Mouse (Mus musculus): ENCODE data around the gene 1810043G02Rik. TPM values are rescaled to one million over a fixed set of nuclear protein-coding genes. Genes with fewer than 3 reads are reported as not detected.
"Not testable (repeated sequence)": the region's sequence is repeated elsewhere in the genome, so short reads cannot be mapped to it uniquely, and the experiment has no call there.

Gene 1810043G02Rik
- polyA plus RNA-seq, 1 experiment: 12.4 TPM

DNA sequence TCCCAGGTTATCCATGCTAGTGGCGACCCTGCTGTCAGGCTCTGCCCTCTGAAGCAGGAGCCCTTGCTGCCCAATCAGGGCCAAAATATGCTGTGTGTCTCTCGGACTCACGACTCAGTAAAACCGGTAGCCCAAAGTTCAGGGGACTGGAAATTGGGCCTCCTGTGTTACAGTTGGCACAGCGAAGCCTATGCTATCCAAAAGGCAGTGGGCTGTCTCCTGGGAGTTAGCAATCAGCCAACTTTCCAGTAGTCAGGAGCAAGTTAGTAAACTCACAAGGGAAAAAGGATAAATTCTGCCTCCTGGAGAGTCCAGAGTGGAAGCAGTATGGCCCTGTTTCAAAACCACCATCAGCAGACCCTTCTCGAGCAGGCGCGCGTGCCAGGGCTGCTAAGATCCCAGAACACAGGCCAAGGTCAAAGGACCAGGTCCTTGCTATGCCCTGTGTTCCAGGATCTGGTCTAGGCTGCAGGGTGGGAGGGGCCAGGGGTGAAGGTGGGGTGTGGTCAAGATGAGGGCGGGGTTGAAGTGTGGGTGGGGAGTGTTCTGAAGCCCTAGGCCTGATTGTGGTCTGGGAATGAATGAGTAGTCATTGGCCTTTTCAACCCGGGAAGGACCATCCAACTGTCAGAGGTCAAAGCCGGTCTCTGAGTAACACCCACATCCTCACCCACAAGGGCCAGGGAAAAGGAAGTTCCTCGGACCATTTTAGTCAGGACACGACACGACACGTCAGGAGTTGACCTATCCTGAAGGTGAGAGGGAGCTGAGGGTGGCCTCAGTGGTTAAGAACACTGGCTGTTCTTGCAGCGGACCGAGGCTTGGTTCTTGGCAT is 34.6 kb downstream of the 1810043G02Rik start:
- peaks cover 24% of the 10 kb centered on the region for H3K4me1 ChIP-seq (ENCODE audit: control insufficient read depth, insufficient read depth, low read length)
- H3K4me3 ChIP-seq (ENCODE audit: insufficient read depth, low read length): no peak overlapping the region
- TF ChIP-seq POLR2A (IDR thresholded peaks at IDR 0.05; ENCODE audit: borderline replicate concordance, low read depth, low read length) (no peak), CTCF (IDR thresholded peaks at IDR 0.05; ENCODE audit: low read depth, low read length) (no peak; the same call in 1 of the 2 replicates)
- H3K27ac ChIP-seq (ENCODE audit: insufficient read depth, low read depth, low read length): no peak overlapping the region

DNA sequence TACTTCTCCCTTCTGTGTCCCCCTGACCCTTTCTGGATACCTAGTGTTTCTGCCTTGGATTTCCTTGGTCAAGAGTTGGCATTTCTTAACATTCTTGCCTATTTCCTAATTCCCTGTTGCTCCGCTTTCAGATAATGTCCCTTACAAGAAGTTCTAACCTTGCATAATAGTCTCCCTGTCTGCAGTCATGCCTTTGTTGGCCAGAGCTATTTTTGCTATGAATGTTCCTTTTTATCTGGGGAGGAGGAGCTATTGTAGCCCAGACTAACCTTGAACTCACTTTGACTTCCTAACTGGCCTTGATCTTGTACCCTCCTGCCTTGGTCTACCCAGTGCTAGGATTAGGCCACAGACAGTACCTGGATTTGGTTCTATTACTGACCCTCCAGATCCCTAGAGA is 37.2 kb downstream of the 1810043G02Rik start:
- H3K27ac ChIP-seq (ENCODE audit: insufficient read depth, low read depth, low read length): peak overlapping the region; percentile 58
- TF ChIP-seq POLR2A (IDR thresholded peaks at IDR 0.05; ENCODE audit: borderline replicate concordance, low read depth, low read length): no peak
- TF ChIP-seq CTCF (IDR thresholded peaks at IDR 0.05; ENCODE audit: low read depth, low read length): no peak
- H3K4me3 ChIP-seq (ENCODE audit: insufficient read depth, low read length): no peak overlapping the region
- peaks cover 20% of the 10 kb centered on the region for H3K4me1 ChIP-seq (ENCODE audit: control insufficient read depth, insufficient read depth, low read length)

DNA sequence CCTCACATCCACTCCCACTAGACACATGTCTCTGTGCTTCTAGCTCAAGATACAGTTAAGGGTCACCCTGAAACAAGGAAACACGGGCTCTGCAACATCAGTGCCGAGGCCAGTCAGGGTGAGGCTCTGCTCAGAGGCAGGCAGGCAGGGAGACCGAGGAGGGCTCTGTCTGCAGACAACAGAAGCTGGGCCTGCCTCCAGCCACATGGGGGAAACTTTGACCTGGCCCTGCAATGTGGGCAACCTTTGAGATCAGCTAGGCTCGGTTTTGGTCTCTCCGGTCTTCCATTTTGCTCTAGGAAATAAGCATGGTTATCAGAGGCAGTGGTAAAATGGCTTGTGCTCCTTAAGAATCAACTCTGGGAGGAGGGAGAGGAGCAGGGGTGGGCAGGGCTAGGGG is 38.0 kb downstream of the 1810043G02Rik start:
- no peak for TF ChIP-seq CTCF (IDR thresholded peaks at IDR 0.05; ENCODE audit: low read depth, low read length)
- TF ChIP-seq POLR2A (IDR thresholded peaks at IDR 0.05; ENCODE audit: borderline replicate concordance, low read depth, low read length): no peak
- Histone ChIP-seq H3K4me3 (ENCODE audit: insufficient read depth, low read length) (no peak overlapping the region), H3K4me1 (ENCODE audit: control insufficient read depth, insufficient read depth, low read length) (peaks cover 17% of the 10 kb centered on the region), H3K27ac (ENCODE audit: insufficient read depth, low read depth, low read length) (no peak overlapping the region)

DNA sequence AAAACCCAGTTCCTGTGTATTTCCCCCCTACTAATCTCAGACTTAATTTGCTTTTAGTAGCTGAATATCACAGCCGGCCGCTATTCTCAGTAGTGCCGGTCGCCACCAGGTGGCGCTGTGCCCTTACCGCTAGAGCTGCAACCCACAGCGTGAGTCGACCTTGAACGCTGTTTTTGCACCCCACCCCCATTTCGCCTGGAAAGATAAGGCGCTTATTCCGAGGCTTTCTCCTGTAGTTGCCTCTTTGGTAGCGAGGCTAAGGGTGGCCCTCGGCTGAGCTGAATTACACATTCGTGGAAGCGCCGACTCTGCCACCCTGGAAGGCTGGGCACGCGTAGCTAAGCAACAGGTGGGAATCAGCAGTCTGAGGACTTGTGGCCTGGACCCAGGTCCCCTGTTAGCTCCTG is 40.5 kb downstream of the 1810043G02Rik start:
- Histone ChIP-seq H3K27ac (ENCODE audit: insufficient read depth, low read depth, low read length) (no peak overlapping the region), H3K4me3 (ENCODE audit: insufficient read depth, low read length) (peak overlapping the region; percentile 42), H3K4me1 (ENCODE audit: control insufficient read depth, insufficient read depth, low read length) (peaks cover 17% of the 10 kb centered on the region)
- no peak for TF ChIP-seq POLR2A (IDR thresholded peaks at IDR 0.05; ENCODE audit: borderline replicate concordance, low read depth, low read length)
- peak; percentile 90 for TF ChIP-seq CTCF (IDR thresholded peaks at IDR 0.05; ENCODE audit: low read depth, low read length)

DNA sequence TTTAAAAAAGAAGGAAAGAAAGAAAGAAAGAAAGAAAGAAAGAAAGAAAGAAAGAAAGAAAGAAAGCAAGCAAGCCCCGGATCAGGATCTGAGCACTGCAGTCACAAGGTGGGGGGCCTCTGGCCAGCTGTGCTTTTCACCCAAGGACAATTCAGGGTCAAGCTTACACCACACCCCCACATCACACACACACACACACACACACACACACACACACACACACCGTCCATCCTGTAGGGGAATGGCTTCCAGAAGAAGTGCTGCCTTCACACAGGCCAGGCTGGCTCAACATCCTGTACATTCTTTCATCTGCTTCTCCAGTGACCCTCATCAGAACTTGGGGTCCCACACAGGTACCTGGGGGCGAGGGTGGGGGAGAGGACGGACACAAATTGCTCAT is 41.0 kb downstream of the 1810043G02Rik start:
- Histone ChIP-seq H3K4me1 (ENCODE audit: control insufficient read depth, insufficient read depth, low read length) (peaks cover 17% of the 10 kb centered on the region), H3K27ac (ENCODE audit: insufficient read depth, low read depth, low read length) (no peak overlapping the region), H3K4me3 (ENCODE audit: insufficient read depth, low read length) (no peak overlapping the region)
- no peak for TF ChIP-seq POLR2A (IDR thresholded peaks at IDR 0.05; ENCODE audit: borderline replicate concordance, low read depth, low read length)
- no peak for TF ChIP-seq CTCF (IDR thresholded peaks at IDR 0.05; ENCODE audit: low read depth, low read length)

DNA sequence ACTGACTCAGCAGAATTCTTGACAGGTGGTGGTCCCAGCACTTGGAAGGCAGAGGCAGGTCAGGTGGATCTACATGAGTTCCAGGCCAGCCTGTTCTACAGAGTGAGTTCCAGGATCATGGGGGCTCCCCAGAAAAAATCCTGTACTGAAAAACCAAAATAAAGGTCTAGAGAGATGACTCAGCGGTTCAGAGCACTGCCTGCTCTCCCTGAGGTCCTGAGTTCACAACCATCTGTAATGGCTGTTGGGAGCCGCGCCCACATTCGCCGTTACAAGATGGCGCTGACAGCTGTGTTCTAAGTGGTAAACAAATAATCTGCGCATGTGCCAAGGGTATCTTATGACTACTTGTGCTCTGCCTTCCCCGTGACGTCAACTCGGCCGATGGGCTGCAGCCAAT is 41.7 kb downstream of the 1810043G02Rik start:
- not testable (repeated sequence) for H3K27ac ChIP-seq (ENCODE audit: insufficient read depth, low read depth, low read length); H3K4me3 ChIP-seq (ENCODE audit: insufficient read depth, low read length)
- H3K4me1 ChIP-seq (ENCODE audit: control insufficient read depth, insufficient read depth, low read length): peaks cover 14% of the 10 kb centered on the region

DNA sequence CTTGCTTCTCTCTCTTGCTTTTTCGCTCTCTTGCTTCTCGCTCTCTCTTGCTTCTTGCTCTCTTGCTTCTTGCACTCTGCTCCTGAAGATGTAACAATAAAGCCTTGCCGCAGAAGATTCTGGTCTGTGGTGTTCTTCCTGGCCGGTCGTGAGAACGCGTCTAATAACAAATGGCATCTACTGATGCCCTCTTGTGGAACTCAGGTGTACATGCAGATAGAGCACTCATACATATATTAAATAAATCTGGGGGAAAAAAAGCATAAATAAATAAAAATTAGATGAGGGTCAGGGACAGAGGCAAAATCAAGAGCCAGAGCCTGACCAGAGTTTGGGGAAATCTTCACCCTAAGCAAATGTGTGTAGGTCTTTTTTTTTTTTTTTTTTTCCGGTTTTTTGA is 47.1 kb downstream of the 1810043G02Rik start:
- not testable (repeated sequence) for H3K4me3 ChIP-seq (ENCODE audit: insufficient read depth, low read length); H3K27ac ChIP-seq (ENCODE audit: insufficient read depth, low read depth, low read length); H3K4me1 ChIP-seq (ENCODE audit: control insufficient read depth, insufficient read depth, low read length)

DNA sequence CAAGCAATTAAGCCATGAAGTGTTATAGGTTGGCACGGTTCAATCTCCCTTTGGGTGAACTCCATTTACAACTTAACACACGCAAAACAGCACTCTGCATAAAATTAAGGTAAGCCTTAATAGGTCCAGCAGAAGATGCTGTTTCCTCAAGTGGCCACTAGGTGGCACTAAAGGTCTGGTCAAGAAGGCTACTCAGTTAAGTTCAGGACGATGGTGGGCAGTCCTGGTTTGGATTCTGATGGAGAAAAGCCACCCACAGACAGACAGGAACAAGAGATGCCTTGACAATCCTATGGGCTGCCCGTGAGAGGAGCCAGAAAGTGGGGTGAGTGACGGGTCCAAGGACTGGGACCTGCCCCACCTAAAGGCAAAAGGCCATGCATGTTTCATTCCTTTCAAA is 49.8 kb downstream of the 1810043G02Rik start:
- H3K4me1 ChIP-seq (ENCODE audit: control insufficient read depth, insufficient read depth, low read length): peaks cover 6% of the 10 kb centered on the region
- no peak overlapping the region for H3K27ac ChIP-seq (ENCODE audit: insufficient read depth, low read depth, low read length)
- no peak for TF ChIP-seq POLR2A (IDR thresholded peaks at IDR 0.05; ENCODE audit: borderline replicate concordance, low read depth, low read length)
- peak; percentile 34; the same call in 1 of the 2 replicates for TF ChIP-seq CTCF (IDR thresholded peaks at IDR 0.05; ENCODE audit: low read depth, low read length)
- no peak overlapping the region for H3K4me3 ChIP-seq (ENCODE audit: insufficient read depth, low read length)

DNA sequence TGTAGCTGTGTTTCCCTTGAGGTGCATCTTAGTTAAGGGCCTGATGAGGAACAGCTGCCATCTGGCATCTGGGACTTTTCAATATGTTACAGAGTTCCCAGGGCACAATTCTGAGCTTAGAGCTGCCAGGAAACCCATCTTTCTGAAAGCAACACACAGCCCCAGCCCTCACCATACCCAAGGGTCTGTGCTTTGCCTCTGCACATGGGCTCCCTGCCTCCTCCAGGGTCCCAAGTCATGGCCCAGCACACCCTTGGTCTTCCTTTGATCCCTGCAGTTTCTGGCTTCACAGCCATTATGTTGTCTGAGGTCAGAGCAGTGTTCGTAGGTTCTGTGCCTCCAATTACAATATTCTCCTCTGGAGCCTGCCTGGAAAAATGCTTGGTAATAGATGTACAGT is 50.8 kb downstream of the 1810043G02Rik start:
- Histone ChIP-seq H3K27ac (ENCODE audit: insufficient read depth, low read depth, low read length) (no peak overlapping the region), H3K4me3 (ENCODE audit: insufficient read depth, low read length) (no peak overlapping the region), H3K4me1 (ENCODE audit: control insufficient read depth, insufficient read depth, low read length) (peaks cover 6% of the 10 kb centered on the region)
- TF ChIP-seq CTCF (IDR thresholded peaks at IDR 0.05; ENCODE audit: low read depth, low read length) (no peak), POLR2A (IDR thresholded peaks at IDR 0.05; ENCODE audit: borderline replicate concordance, low read depth, low read length) (no peak)

DNA sequence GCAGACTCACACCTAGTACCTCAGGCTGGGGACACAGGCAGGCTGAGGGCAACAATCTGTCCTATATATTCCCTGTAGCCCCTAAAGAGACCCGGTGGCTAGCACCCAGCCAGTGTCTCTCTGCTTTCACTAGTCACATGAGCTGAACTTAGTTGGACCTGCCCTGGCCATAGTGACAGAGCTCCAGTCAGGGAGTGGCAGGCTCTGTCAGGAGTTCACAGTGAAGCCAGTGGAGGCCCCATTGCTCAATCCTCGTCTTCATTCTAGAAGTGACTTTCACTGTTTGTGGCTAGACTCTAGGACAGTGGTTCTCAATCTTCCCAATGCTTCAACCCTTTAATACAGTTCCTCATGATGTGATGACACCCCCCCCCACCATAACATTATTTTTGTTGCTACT is 53.7 kb downstream of the 1810043G02Rik start:
- TF ChIP-seq CTCF (IDR thresholded peaks at IDR 0.05; ENCODE audit: low read depth, low read length) (no peak), POLR2A (IDR thresholded peaks at IDR 0.05; ENCODE audit: borderline replicate concordance, low read depth, low read length) (no peak)
- Histone ChIP-seq H3K4me1 (ENCODE audit: control insufficient read depth, insufficient read depth, low read length) (peaks cover 6% of the 10 kb centered on the region), H3K4me3 (ENCODE audit: insufficient read depth, low read length) (no peak overlapping the region), H3K27ac (ENCODE audit: insufficient read depth, low read depth, low read length) (no peak overlapping the region)

Other genes with a start within 250 kb of the 1810043G02Rik start
- gene Gm18596, start 235.9 kb upstream of the 1810043G02Rik start, polyA plus RNA-seq (2012; ENCODE audit: insufficient read depth, insufficient read length, missing spikeins): not detected in 2 replicates
- gene Gm9736, start 227.2 kb upstream of the 1810043G02Rik start, polyA plus RNA-seq (2012; ENCODE audit: insufficient read depth, insufficient read length, missing spikeins): not detected in 2 replicates
- not detected in 2 replicates for gene Gm3233, start 218.8 kb upstream of the 1810043G02Rik start, polyA plus RNA-seq (2012; ENCODE audit: insufficient read depth, insufficient read length, missing spikeins)
- gene Gm3238, start 207.2 kb upstream of the 1810043G02Rik start, polyA plus RNA-seq (2012; ENCODE audit: insufficient read depth, insufficient read length, missing spikeins): not detected in 2 replicates
- not detected in 2 replicates for gene Gm7138, start 201.6 kb upstream of the 1810043G02Rik start, polyA plus RNA-seq (2012; ENCODE audit: insufficient read depth, insufficient read length, missing spikeins)
- not detected in 2 replicates for gene Gm3250, start 196.0 kb upstream of the 1810043G02Rik start, polyA plus RNA-seq (2012; ENCODE audit: insufficient read depth, insufficient read length, missing spikeins)
- gene Gm7137, start 190.3 kb upstream of the 1810043G02Rik start, polyA plus RNA-seq (2012; ENCODE audit: insufficient read depth, insufficient read length, missing spikeins): not detected in 2 replicates
- not detected in 2 replicates for gene Gm9639, start 183.4 kb upstream of the 1810043G02Rik start, polyA plus RNA-seq (2012; ENCODE audit: insufficient read depth, insufficient read length, missing spikeins)
- gene Gm19668, start 179.4 kb upstream of the 1810043G02Rik start, polyA plus RNA-seq (2012; ENCODE audit: insufficient read depth, insufficient read length, missing spikeins): not detected in 2 replicates
- gene Gm9507, start 166.7 kb upstream of the 1810043G02Rik start, polyA plus RNA-seq (2012; ENCODE audit: insufficient read depth, insufficient read length, missing spikeins): not detected in 2 replicates
- gene Gm2696, start 163.8 kb upstream of the 1810043G02Rik start, polyA plus RNA-seq (2012; ENCODE audit: insufficient read depth, insufficient read length, missing spikeins): not detected in 2 replicates
- not detected in 2 replicates for gene Krtap10-4, start 151.4 kb upstream of the 1810043G02Rik start, polyA plus RNA-seq (2012; ENCODE audit: insufficient read depth, insufficient read length, missing spikeins)
- gene Krtap10-10, start 142.6 kb upstream of the 1810043G02Rik start, polyA plus RNA-seq (2012; ENCODE audit: insufficient read depth, insufficient read length, missing spikeins): not detected in 2 replicates
- gene Gm36176, start 131.7 kb upstream of the 1810043G02Rik start, polyA plus RNA-seq (2012; ENCODE audit: insufficient read depth, insufficient read length, missing spikeins): not detected in 2 replicates
- not detected in 2 replicates for gene Gm10318, start 125.7 kb upstream of the 1810043G02Rik start, polyA plus RNA-seq (2012; ENCODE audit: insufficient read depth, insufficient read length, missing spikeins)
- gene Gm3285, start 116.5 kb upstream of the 1810043G02Rik start, polyA plus RNA-seq (2012; ENCODE audit: insufficient read depth, insufficient read length, missing spikeins): not detected in 2 replicates
- 0.19 TPM in 1 of 2 replicates, not detected in the other for gene Lrrc3, start 76.0 kb upstream of the 1810043G02Rik start, polyA plus RNA-seq (2012; ENCODE audit: insufficient read depth, insufficient read length, missing spikeins)
- 8.6 and 13.8 TPM in 2 replicates for gene Trpm2, start 8.0 kb upstream of the 1810043G02Rik start, polyA plus RNA-seq (2012; ENCODE audit: insufficient read depth, insufficient read length, missing spikeins)
- gene Pfkl, start 31.6 kb downstream of the 1810043G02Rik start, polyA plus RNA-seq (2012; ENCODE audit: insufficient read depth, insufficient read length, missing spikeins): 24.1 and 32.1 TPM in 2 replicates
- gene Dnmt3l, start 63.4 kb downstream of the 1810043G02Rik start, polyA plus RNA-seq (2012; ENCODE audit: insufficient read depth, insufficient read length, missing spikeins): 1.5 and 2.2 TPM in 2 replicates
- gene Aire, start 65.1 kb downstream of the 1810043G02Rik start, polyA plus RNA-seq (2012; ENCODE audit: insufficient read depth, insufficient read length, missing spikeins): not detected in 2 replicates
- 18.6 and 20.8 TPM in 2 replicates for gene Icosl, start 90.8 kb downstream of the 1810043G02Rik start, polyA plus RNA-seq (2012; ENCODE audit: insufficient read depth, insufficient read length, missing spikeins)
- gene D10Jhu81e, start 191.3 kb downstream of the 1810043G02Rik start, polyA plus RNA-seq (2012; ENCODE audit: insufficient read depth, insufficient read length, missing spikeins): 31.2 and 33.4 TPM in 2 replicates
- 3.7 and 4.5 TPM in 2 replicates for gene Pwp2, start 206.6 kb downstream of the 1810043G02Rik start, polyA plus RNA-seq (2012; ENCODE audit: insufficient read depth, insufficient read length, missing spikeins)

All from bone marrow macrophage, adult 2 months (primary cell).